Mouse (Mus musculus): ENCODE results near the gene Fetub. TPM values are rescaled to one million over a fixed set of nuclear protein-coding genes. Genes with fewer than 3 reads are reported as not detected.

Gene Fetub
- polyA plus RNA-seq, 1 experiment from 2014 or later: not detected

- H3K27me3 ChIP-seq (ENCODE audit: control insufficient read depth, insufficient read depth, low read depth, low read length): no peaks in the 10 kb centered on the region
- no peaks in the 10 kb centered on the region for H3K9me3 ChIP-seq (replicated peaks; ENCODE audit: control insufficient read depth, low read length, poor library complexity, severe bottlenecking)
- no peaks in the 10 kb centered on the region for H3K4me1 ChIP-seq (ENCODE audit: control insufficient read depth, insufficient read depth, low read length)
- no peak overlapping the region for H3K9ac ChIP-seq (ENCODE audit: low read depth, low read length)
- no peak overlapping the region for H3K27ac ChIP-seq (ENCODE audit: low read length)
- WGBS: 85% methylated on average over 5 of the region's 5 CpGs
- no peak overlapping the region for H3K4me3 ChIP-seq (ENCODE audit: low read depth, low read length)
- H3K4me2 ChIP-seq (ENCODE audit: low read length): no peak overlapping the region
- no peak for ATAC-seq
- H3K36me3 ChIP-seq (ENCODE audit: control insufficient read depth, insufficient read depth, low read length): no peaks in the 10 kb centered on the region
Measured at GRCm38 (mm10) chr16:22883441-22883840, 34.7 kb upstream of the Fetub start.

GRCm38 (mm10) chr16:22885356-22885755, 32.8 kb upstream of the Fetub start:
- no peaks in the 10 kb centered on the region for H3K27me3 ChIP-seq (ENCODE audit: control insufficient read depth, insufficient read depth, low read depth, low read length)
- H3K4me1 ChIP-seq (ENCODE audit: control insufficient read depth, insufficient read depth, low read length): no peaks in the 10 kb centered on the region
- no peak overlapping the region for H3K9ac ChIP-seq (ENCODE audit: low read depth, low read length)
- H3K9me3 ChIP-seq (replicated peaks; ENCODE audit: control insufficient read depth, low read length, poor library complexity, severe bottlenecking): no peaks in the 10 kb centered on the region
- no peak overlapping the region for H3K4me3 ChIP-seq (ENCODE audit: low read depth, low read length)
- H3K36me3 ChIP-seq (ENCODE audit: control insufficient read depth, insufficient read depth, low read length): no peaks in the 10 kb centered on the region
- no peak for ATAC-seq
- H3K27ac ChIP-seq (ENCODE audit: low read length): no peak overlapping the region
- WGBS: 52% methylated on average over 4 of the region's 4 CpGs
- no peak overlapping the region for H3K4me2 ChIP-seq (ENCODE audit: low read length)

GRCm38 (mm10) chr16:22886726-22887125, 31.4 kb upstream of the Fetub start:
- no peaks in the 10 kb centered on the region for H3K36me3 ChIP-seq (ENCODE audit: control insufficient read depth, insufficient read depth, low read length)
- H3K4me3 ChIP-seq (ENCODE audit: low read depth, low read length): no peak overlapping the region
- H3K9ac ChIP-seq (ENCODE audit: low read depth, low read length): no peak overlapping the region
- 82% methylated on average over 3 of the region's 3 CpGs for WGBS
- H3K9me3 ChIP-seq (replicated peaks; ENCODE audit: control insufficient read depth, low read length, poor library complexity, severe bottlenecking): no peaks in the 10 kb centered on the region
- H3K4me2 ChIP-seq (ENCODE audit: low read length): no peak overlapping the region
- no peaks in the 10 kb centered on the region for H3K27me3 ChIP-seq (ENCODE audit: control insufficient read depth, insufficient read depth, low read depth, low read length)
- no peak for ATAC-seq
- no peaks in the 10 kb centered on the region for H3K4me1 ChIP-seq (ENCODE audit: control insufficient read depth, insufficient read depth, low read length)
- H3K27ac ChIP-seq (ENCODE audit: low read length): no peak overlapping the region

GRCm38 (mm10) chr16:22888835-22889234, 29.3 kb upstream of the Fetub start:
- Histone ChIP-seq H3K27ac (ENCODE audit: low read length) (no peak overlapping the region), H3K4me2 (ENCODE audit: low read length) (no peak overlapping the region), H3K4me3 (ENCODE audit: low read depth, low read length) (no peak overlapping the region), H3K36me3 (ENCODE audit: control insufficient read depth, insufficient read depth, low read length) (no peaks in the 10 kb centered on the region), H3K9ac (ENCODE audit: low read depth, low read length) (no peak overlapping the region), H3K9me3 (replicated peaks; ENCODE audit: control insufficient read depth, low read length, poor library complexity, severe bottlenecking) (no peaks in the 10 kb centered on the region), H3K27me3 (ENCODE audit: control insufficient read depth, insufficient read depth, low read depth, low read length) (no peaks in the 10 kb centered on the region), H3K4me1 (ENCODE audit: control insufficient read depth, insufficient read depth, low read length) (no peaks in the 10 kb centered on the region)
- no peak for ATAC-seq
- WGBS: 41% methylated on average over 4 of the region's 4 CpGs

GRCm38 (mm10) chr16:22889716-22890115, 28.4 kb upstream of the Fetub start:
- Histone ChIP-seq H3K36me3 (ENCODE audit: control insufficient read depth, insufficient read depth, low read length) (no peaks in the 10 kb centered on the region), H3K9ac (ENCODE audit: low read depth, low read length) (no peak overlapping the region), H3K4me1 (ENCODE audit: control insufficient read depth, insufficient read depth, low read length) (no peaks in the 10 kb centered on the region), H3K4me2 (ENCODE audit: low read length) (no peak overlapping the region), H3K9me3 (replicated peaks; ENCODE audit: control insufficient read depth, low read length, poor library complexity, severe bottlenecking) (no peaks in the 10 kb centered on the region), H3K27ac (ENCODE audit: low read length) (no peak overlapping the region), H3K4me3 (ENCODE audit: low read depth, low read length) (no peak overlapping the region), H3K27me3 (ENCODE audit: control insufficient read depth, insufficient read depth, low read depth, low read length) (no peaks in the 10 kb centered on the region)
- 93% methylated on average over 8 of the region's 8 CpGs for WGBS
- no peak for ATAC-seq

GRCm38 (mm10) chr16:22890683-22891510, 27.2 kb upstream of the Fetub start, which contains the start of gene Ahsg:
TSS of gene Ahsg (plus strand) at chr16:22891277.
- 86% methylated on average over 11 of the region's 11 CpGs for WGBS
- Histone ChIP-seq H3K27ac (ENCODE audit: low read length) (no peak within 1 kb of the TSS), H3K9me3 (replicated peaks; ENCODE audit: control insufficient read depth, low read length, poor library complexity, severe bottlenecking) (no peaks in the 10 kb centered on the region), H3K9ac (ENCODE audit: low read depth, low read length) (no peak within 1 kb of the TSS), H3K27me3 (ENCODE audit: control insufficient read depth, insufficient read depth, low read depth, low read length) (no peaks in the 10 kb centered on the region), H3K4me3 (ENCODE audit: low read depth, low read length) (no peak within 1 kb of the TSS), H3K4me2 (ENCODE audit: low read length) (no peak within 1 kb of the TSS), H3K36me3 (ENCODE audit: control insufficient read depth, insufficient read depth, low read length) (no peaks in the 10 kb centered on the region), H3K4me1 (ENCODE audit: control insufficient read depth, insufficient read depth, low read length) (no peaks in the 10 kb centered on the region)
- no peak for ATAC-seq

GRCm38 (mm10) chr16:22891733-22892154, 26.4 kb upstream of the Fetub start:
- H3K9ac ChIP-seq (ENCODE audit: low read depth, low read length): no peak overlapping the region
- WGBS: 93% methylated on average over 8 of the region's 8 CpGs
- no peaks in the 10 kb centered on the region for H3K4me1 ChIP-seq (ENCODE audit: control insufficient read depth, insufficient read depth, low read length)
- H3K4me3 ChIP-seq (ENCODE audit: low read depth, low read length): no peak overlapping the region
- H3K9me3 ChIP-seq (replicated peaks; ENCODE audit: control insufficient read depth, low read length, poor library complexity, severe bottlenecking): no peaks in the 10 kb centered on the region
- no peaks in the 10 kb centered on the region for H3K36me3 ChIP-seq (ENCODE audit: control insufficient read depth, insufficient read depth, low read length)
- H3K27me3 ChIP-seq (ENCODE audit: control insufficient read depth, insufficient read depth, low read depth, low read length): no peaks in the 10 kb centered on the region
- H3K4me2 ChIP-seq (ENCODE audit: low read length): no peak overlapping the region
- H3K27ac ChIP-seq (ENCODE audit: low read length): no peak overlapping the region
- no peak for ATAC-seq

GRCm38 (mm10) chr16:22894095-22894494, 24.0 kb upstream of the Fetub start:
- no peak overlapping the region for H3K4me3 ChIP-seq (ENCODE audit: low read depth, low read length)
- H3K27ac ChIP-seq (ENCODE audit: low read length): no peak overlapping the region
- H3K4me1 ChIP-seq (ENCODE audit: control insufficient read depth, insufficient read depth, low read length): no peaks in the 10 kb centered on the region
- no peak overlapping the region for H3K9ac ChIP-seq (ENCODE audit: low read depth, low read length)
- no peak for ATAC-seq
- no peaks in the 10 kb centered on the region for H3K27me3 ChIP-seq (ENCODE audit: control insufficient read depth, insufficient read depth, low read depth, low read length)
- H3K9me3 ChIP-seq (replicated peaks; ENCODE audit: control insufficient read depth, low read length, poor library complexity, severe bottlenecking): no peaks in the 10 kb centered on the region
- no peaks in the 10 kb centered on the region for H3K36me3 ChIP-seq (ENCODE audit: control insufficient read depth, insufficient read depth, low read length)
- 71% methylated on average over 8 of the region's 8 CpGs for WGBS
- H3K4me2 ChIP-seq (ENCODE audit: low read length): no peak overlapping the region

- Histone ChIP-seq H3K27me3 (ENCODE audit: control insufficient read depth, insufficient read depth, low read depth, low read length) (no peaks in the 10 kb centered on the region), H3K9me3 (replicated peaks; ENCODE audit: control insufficient read depth, low read length, poor library complexity, severe bottlenecking) (no peaks in the 10 kb centered on the region), H3K36me3 (ENCODE audit: control insufficient read depth, insufficient read depth, low read length) (no peaks in the 10 kb centered on the region), H3K4me2 (ENCODE audit: low read length) (no peak overlapping the region), H3K27ac (ENCODE audit: low read length) (no peak overlapping the region), H3K9ac (ENCODE audit: low read depth, low read length) (no peak overlapping the region), H3K4me3 (ENCODE audit: low read depth, low read length) (no peak overlapping the region), H3K4me1 (ENCODE audit: control insufficient read depth, insufficient read depth, low read length) (no peaks in the 10 kb centered on the region)
- no peak for ATAC-seq
- WGBS: 78% methylated on average over 2 of the region's 2 CpGs
Measured at GRCm38 (mm10) chr16:22896618-22897017, 21.5 kb upstream of the Fetub start.
